In the genomic region with DNA sequence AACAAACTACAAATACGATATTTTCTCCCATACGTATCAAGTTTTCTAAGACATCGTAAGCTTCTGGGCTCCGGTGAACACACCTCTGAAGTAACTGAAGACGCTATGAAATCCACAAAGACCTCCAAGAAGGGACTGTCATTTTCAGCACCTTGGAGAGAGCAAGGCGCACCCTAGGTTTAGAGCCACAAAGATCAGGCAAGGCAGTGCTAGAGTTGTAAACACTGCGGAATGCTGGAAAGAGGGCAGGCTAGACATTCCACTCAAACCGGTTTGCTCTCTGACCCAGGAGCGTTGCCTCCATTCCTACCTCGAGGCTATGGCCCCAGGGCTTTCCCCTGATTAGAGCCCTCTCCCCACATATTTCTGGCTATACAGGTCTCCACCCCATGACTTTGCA, we compare ENCODE assay signal across 9 mouse cellular contexts. TPM values are rescaled to one million over a fixed set of nuclear protein-coding genes. Genes with fewer than 3 reads are reported as not detected.
DNase-seq lines count a peak whose midpoint lies in the region; ATAC-seq and TF ChIP-seq lines count a peak whose summit lies in the region.
"Had no signal": no experiment of that assay in that cellular context is flagged by ENCODE, and none has a peak within 500 bp of the region (broad histone marks: within the 10 kb centered on the region; RNA-seq: fewer than 3 reads in every experiment).

No protein-coding gene starts in this region.

- H3K27me3 ChIP-seq in kidney, postnatal 0 days (ENCODE audit: insufficient read depth, low read length) = no peaks in the 10 kb centered on the region

- ATAC-seq in kidney, postnatal 0 days (replicated peaks; ENCODE audit: low FRiP score, low read depth) = no peak

- H3K27ac ChIP-seq in kidney, postnatal 0 days = no peak overlapping the region
- no peak overlapping the region for H3K27ac ChIP-seq in layer of hippocampus, adult 2 months

- no peak overlapping the region for H3K4me2 ChIP-seq in kidney, postnatal 0 days (ENCODE audit: low read length)

- peak; percentile 6 for DNase-seq in ovary, postnatal 10 days (ENCODE audit: low spot score)
- no peak for DNase-seq in ovary, adult 18-20 months (ENCODE audit: low spot score)
- peak; percentile 47 for DNase-seq in adrenal gland, postnatal 25 days
- peak; percentile 84 for DNase-seq in kidney, postnatal 0 days (ENCODE audit: low spot score)
- peak; percentile 48 for DNase-seq in testis, postnatal 10 days (ENCODE audit: low spot score)
- no peak for DNase-seq in layer of hippocampus, adult 18-20 months (ENCODE audit: low spot score in 2 of 2)
- no peak for DNase-seq in layer of hippocampus, adult 2 months (ENCODE audit: low spot score in 2 of 2)
- DNase-seq: cerebellum, adult 11 months; right cerebral cortex, postnatal 14 days had no signal

- H3K4me1 ChIP-seq in kidney, postnatal 0 days (replicated peaks; ENCODE audit: insufficient read depth, low read length) = no peaks in the 10 kb centered on the region

- no peaks in the 10 kb centered on the region for H3K9me3 ChIP-seq in kidney, postnatal 0 days (replicated peaks; ENCODE audit: low read length)

- 32% methylated on average over 10 of the region's 10 CpGs for WGBS in kidney, postnatal 0 days

- H3K4me3 ChIP-seq in kidney, postnatal 0 days (replicated peaks; ENCODE audit: low read depth, low read length) = no peak overlapping the region
- no peak overlapping the region for H3K4me3 ChIP-seq in layer of hippocampus, adult 2 months

- H3K9ac ChIP-seq in kidney, postnatal 0 days (ENCODE audit: low read depth, low read length) = no peak overlapping the region

- no peaks in the 10 kb centered on the region for H3K36me3 ChIP-seq in kidney, postnatal 0 days (ENCODE audit: insufficient read depth, low read length)

- no peak for TF ChIP-seq CTCF in kidney, postnatal 0 days (IDR thresholded peaks at IDR 0.05; ENCODE audit: low read depth)
- no peak for TF ChIP-seq CTCF in layer of hippocampus, adult 2 months (conservative IDR thresholded peaks at IDR 0.05)

RNA-seq across cellular contexts. Expression of a gene that starts 36.7 kb away (rescaled TPM):
- 5.5 and 9.1 TPM in 2 replicates for total RNA-seq in adrenal gland, postnatal 25 days (2021)
- polyA plus RNA-seq in kidney, postnatal 0 days (2015; fragmentation: Nextera tagmentation; extraction: Ambion mirVana) = 0.45 and 1.0 TPM in 2 replicates
- 10 to 100 TPM; 23.1 to 23.3 TPM for total RNA-seq in layer of hippocampus, adult 18-20 months (2021)
- 10 to 100 TPM; 22.5 to 22.7 TPM for total RNA-seq in layer of hippocampus, adult 2 months (2021)

Comparison
In these comparisons a context has a peak if more than half of its experiments do, and no peak if none do; other contexts are left out.
1. DNase-seq: peak in ovary, postnatal 10 days (single experiment), adrenal gland, postnatal 25 days (single experiment), kidney, postnatal 0 days (single experiment) and testis, postnatal 10 days (single experiment); none in ovary, adult 18-20 months (single experiment), layer of hippocampus, adult 18-20 months (0 of 2) and layer of hippocampus, adult 2 months (0 of 2).